Mouse (Mus musculus) lung, adult 10 weeks (tissue): ENCODE data around the gene Kif1c. TPM values are rescaled to one million over a fixed set of nuclear protein-coding genes. Genes with fewer than 3 reads are reported as not detected.

Experiments
- polyA plus RNA-seq: library from polyadenylated mRNA; stranded (reverse); fragments of 350-450 nt; fragmentation: Illumina TruSeq; extraction: RNeasy Lipid Tissue Mini Kit (QIAGEN cat#74804); gene quantifications from one replicate; pipeline ENCODE4 v1.2.3, GENCODE M21; 2014; ENCODE audit warnings: low read depth, low replicate concordance; ENCODE audit not compliant: insufficient read depth

Gene Kif1c
- 56.7 TPM for polyA plus RNA-seq

GRCm38 (mm10) chr11:70699722-70700556, at the start of gene Kif1c, which contains the start of gene Inca1:
TSS of gene Kif1c (plus strand) at chr11:70700548.
TSS of gene Inca1 (minus strand) at chr11:70700155.

DNA sequence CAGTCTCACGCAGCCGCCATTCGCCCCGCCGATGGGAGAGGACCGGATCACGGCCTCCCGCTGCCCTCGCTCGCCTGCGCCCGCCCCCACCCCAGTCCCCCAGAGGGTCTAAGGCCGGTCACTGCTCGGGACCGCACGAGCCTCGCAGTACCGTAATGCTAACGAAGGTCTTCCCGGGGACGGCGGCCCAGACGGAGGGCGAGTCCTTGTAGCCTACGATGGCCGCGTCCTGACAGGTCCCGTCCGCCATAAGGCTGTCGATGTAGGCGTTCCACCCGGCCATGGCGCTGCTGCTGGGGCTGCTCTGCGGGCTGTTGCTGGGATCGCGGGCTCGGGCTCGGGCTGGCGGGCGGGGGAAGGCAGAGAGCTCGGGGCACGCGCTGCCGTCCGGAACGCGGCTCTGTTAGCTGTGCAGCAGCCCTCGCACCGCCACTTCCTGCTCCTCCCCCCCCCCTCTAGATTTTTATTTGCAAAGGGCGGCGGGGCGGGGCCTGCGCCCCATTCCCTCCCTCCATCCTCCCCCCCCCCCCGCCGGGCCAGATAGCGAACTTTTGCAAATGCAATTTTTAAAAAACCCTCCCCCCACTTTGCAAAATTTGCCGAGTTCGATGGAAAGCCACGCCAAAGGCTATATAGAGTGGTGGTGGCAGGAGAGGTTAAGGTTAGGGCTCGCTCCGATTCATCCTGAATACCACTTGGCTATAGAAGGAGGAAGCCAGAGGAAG, 46.0 kb upstream of the Kif1c start, which contains the start of gene Pfn1:
Gene Pfn1, minus strand, starts transcription at position 447 of the 725 bp plus-strand sequence.

DNA sequence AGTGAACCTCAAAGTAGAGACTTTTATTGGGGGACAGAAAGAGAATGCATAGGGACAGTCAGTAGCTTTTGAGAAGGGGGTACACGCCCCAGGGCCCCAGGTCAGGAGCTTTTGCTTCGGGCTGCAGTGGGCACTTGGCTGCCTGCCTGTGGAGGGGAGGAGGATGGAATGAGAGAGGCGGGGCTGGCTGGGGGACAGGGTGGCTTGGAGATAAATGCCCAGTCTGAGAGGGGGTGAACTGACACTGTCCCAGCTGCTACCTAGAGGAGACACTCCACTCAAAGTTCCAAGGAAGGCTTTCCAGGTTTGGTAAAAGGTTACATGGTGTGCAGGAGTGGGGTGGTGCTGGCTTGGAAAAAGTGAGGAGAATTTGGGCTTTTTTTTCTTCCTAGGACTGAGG, 43.4 kb upstream of the Kif1c start, which contains the start of gene Eno3:
Gene Eno3, plus strand, starts transcription at position 239 of the 400 bp plus-strand sequence.

GRCm38 (mm10) chr11:70668771-70669505, 31.4 kb upstream of the Kif1c start, which contains the start of gene Spag7:
TSS of gene Spag7 (minus strand) at chr11:70669416.

GRCm38 (mm10) chr11:70687601-70688199, 12.6 kb upstream of the Kif1c start, which contains the start of gene Camta2:
TSS of gene Camta2 (minus strand) at chr11:70688105.

DNA sequence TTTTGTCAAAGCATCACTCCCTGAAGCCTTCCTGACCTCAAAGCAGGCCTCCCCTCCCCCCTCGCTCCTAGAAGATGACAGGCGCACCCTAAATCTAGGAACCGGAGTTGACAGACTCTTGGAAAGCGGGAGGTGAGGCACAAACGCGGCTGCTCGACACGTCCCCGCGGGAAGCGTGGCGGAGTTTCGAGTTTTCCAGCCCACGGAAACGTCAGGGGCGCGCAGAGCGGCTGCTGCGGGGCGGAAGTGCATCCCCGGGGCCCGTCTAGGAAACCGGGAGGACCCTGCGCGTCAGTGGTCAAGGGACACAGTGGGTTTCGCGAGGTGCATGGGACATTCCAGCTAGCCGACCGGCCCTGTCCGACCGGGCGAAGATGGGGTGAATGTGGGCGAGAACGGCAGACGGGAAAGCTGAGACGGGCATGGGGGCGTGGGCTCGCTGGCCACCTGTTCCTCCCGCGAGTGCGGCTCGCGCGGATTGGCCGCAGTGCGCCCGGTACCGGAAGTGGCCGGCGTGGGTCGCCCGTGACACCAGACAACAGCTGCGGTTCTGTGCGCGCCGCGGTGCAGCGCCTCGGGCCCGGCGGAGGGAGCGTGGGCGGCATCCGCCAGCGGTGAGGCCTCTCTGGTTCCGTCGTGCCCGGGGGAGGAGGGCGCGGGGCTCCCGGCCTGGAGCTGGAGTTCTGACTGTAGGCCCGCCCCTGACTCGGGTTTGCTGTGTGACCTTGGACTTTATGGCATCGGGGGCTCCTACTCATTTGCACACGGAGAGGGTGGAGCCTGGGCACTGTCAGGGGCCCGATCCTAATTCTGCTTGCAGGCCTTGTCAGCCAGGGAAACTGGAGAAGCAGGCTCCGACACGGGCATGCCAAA, 63.8 kb downstream of the Kif1c start, which contains the start of gene Zfp3:
Gene Zfp3, plus strand, starts transcription at position 274 of the 873 bp plus-strand sequence.

Other genes with a start within 250 kb of the Kif1c start
- 52.9 TPM for gene Med11, start 248.6 kb upstream of the Kif1c start, polyA plus RNA-seq
- gene Zmynd15, start 241.1 kb upstream of the Kif1c start, polyA plus RNA-seq = 3.2 TPM
- 59.8 TPM for gene Cxcl16, start 240.6 kb upstream of the Kif1c start, polyA plus RNA-seq
- gene Tm4sf5, start 195.3 kb upstream of the Kif1c start, polyA plus RNA-seq = 0.25 TPM
- gene Vmo1, start 185.9 kb upstream of the Kif1c start, polyA plus RNA-seq = 0.55 TPM
- not detected for gene Gltpd2, start 181.4 kb upstream of the Kif1c start, polyA plus RNA-seq
- 296 TPM for gene Psmb6, start 175.2 kb upstream of the Kif1c start, polyA plus RNA-seq
- not detected for gene Gm40193, start 167.6 kb upstream of the Kif1c start, polyA plus RNA-seq
- gene Pld2, start 160.5 kb upstream of the Kif1c start, polyA plus RNA-seq = 9.6 TPM
- 24.0 TPM for gene Mink1, start 137.7 kb upstream of the Kif1c start, polyA plus RNA-seq
- gene 4930544D05Rik, start 84.7 kb upstream of the Kif1c start, polyA plus RNA-seq = not detected
- gene Chrne, start 81.3 kb upstream of the Kif1c start, polyA plus RNA-seq = 0.14 TPM
- 0.30 TPM for gene Gp1ba, start 61.4 kb upstream of the Kif1c start, polyA plus RNA-seq
- 71.5 TPM for gene Rnf167, start 53.3 kb upstream of the Kif1c start, polyA plus RNA-seq
- gene Slc25a11, start 53.1 kb upstream of the Kif1c start, polyA plus RNA-seq = 77.2 TPM
- 578 TPM for gene Pfn1, start 45.9 kb upstream of the Kif1c start, polyA plus RNA-seq
- gene Eno3, start 43.3 kb upstream of the Kif1c start, polyA plus RNA-seq = 26.5 TPM
- gene Spag7, start 31.1 kb upstream of the Kif1c start, polyA plus RNA-seq = 78.5 TPM
- gene Camta2, start 12.4 kb upstream of the Kif1c start, polyA plus RNA-seq = 9.8 TPM
- 2.0 TPM for gene Inca1, start 393 bp upstream of the Kif1c start, polyA plus RNA-seq
- gene Zfp3, start 63.7 kb downstream of the Kif1c start, polyA plus RNA-seq = 1.7 TPM
- gene Scimp, start 112.0 kb downstream of the Kif1c start, polyA plus RNA-seq = 6.1 TPM
- gene Rabep1, start 144.2 kb downstream of the Kif1c start, polyA plus RNA-seq = 11.3 TPM